Mouse (Mus musculus): Measurements from ENCODE around the gene Ephb2. TPM values are rescaled to one million over a fixed set of nuclear protein-coding genes. Genes with fewer than 3 reads are reported as not detected.

Gene Ephb2
- polyA plus RNA-seq, 1 experiment: 16.8 TPM

GRCm38 (mm10) chr4:136741840-136742239 is 93.9 kb downstream of the Ephb2 start:
- no peak overlapping the region for H3K4me3 ChIP-seq (ENCODE audit: insufficient read depth, poor library complexity, severe bottlenecking)
- no peaks in the 10 kb centered on the region for H3K79me3 ChIP-seq (ENCODE audit: low read depth)
- TF ChIP-seq MYOG (IDR thresholded peaks at IDR 0.05; ENCODE audit: control insufficient read depth, extremely low read depth, insufficient read length) (no peak), CEBPB (IDR thresholded peaks at IDR 0.05; ENCODE audit: low read depth) (no peak), MYOD1 (IDR thresholded peaks at IDR 0.05; ENCODE audit: control insufficient read depth, insufficient read length, low read depth) (no peak), USF1 (IDR thresholded peaks at IDR 0.05; ENCODE audit: low read depth) (no peak), MAX (IDR thresholded peaks at IDR 0.05) (no peak), CTCF (IDR thresholded peaks at IDR 0.05; ENCODE audit: control insufficient read depth, insufficient read depth, insufficient read length) (no peak), FOSL1 (IDR thresholded peaks at IDR 0.05; ENCODE audit: insufficient read depth, low read length, poor library complexity, severe bottlenecking) (no peak)
- H3K79me2 ChIP-seq (ENCODE audit: control insufficient read depth, insufficient read depth): no peaks in the 10 kb centered on the region
- no peaks in the 10 kb centered on the region for H3K36me3 ChIP-seq (ENCODE audit: control insufficient read depth, insufficient read depth)
- H3ac ChIP-seq (ENCODE audit: control insufficient read depth, insufficient read length, low read depth): no peak overlapping the region
- no peaks in the 10 kb centered on the region for H3K27me3 ChIP-seq (ENCODE audit: control insufficient read depth, insufficient read depth, insufficient read length)

- H3K4me3 ChIP-seq (ENCODE audit: insufficient read depth, poor library complexity, severe bottlenecking): no peak overlapping the region
- no peaks in the 10 kb centered on the region for H3K27me3 ChIP-seq (ENCODE audit: control insufficient read depth, insufficient read depth, insufficient read length)
- H3ac ChIP-seq (ENCODE audit: control insufficient read depth, insufficient read length, low read depth): no peak overlapping the region
- H3K79me2 ChIP-seq (ENCODE audit: control insufficient read depth, insufficient read depth): no peaks in the 10 kb centered on the region
- no peak for TF ChIP-seq MAX (IDR thresholded peaks at IDR 0.05)
- no peak for TF ChIP-seq USF1 (IDR thresholded peaks at IDR 0.05; ENCODE audit: low read depth)
- TF ChIP-seq CEBPB (IDR thresholded peaks at IDR 0.05; ENCODE audit: low read depth): no peak
- no peak for TF ChIP-seq CTCF (IDR thresholded peaks at IDR 0.05; ENCODE audit: control insufficient read depth, insufficient read depth, insufficient read length)
- TF ChIP-seq MYOD1 (IDR thresholded peaks at IDR 0.05; ENCODE audit: control insufficient read depth, insufficient read length, low read depth): no peak
- TF ChIP-seq FOSL1 (IDR thresholded peaks at IDR 0.05; ENCODE audit: insufficient read depth, low read length, poor library complexity, severe bottlenecking): no peak
- TF ChIP-seq MYOG (IDR thresholded peaks at IDR 0.05; ENCODE audit: control insufficient read depth, extremely low read depth, insufficient read length): no peak
- no peaks in the 10 kb centered on the region for H3K36me3 ChIP-seq (ENCODE audit: control insufficient read depth, insufficient read depth)
- H3K79me3 ChIP-seq (ENCODE audit: low read depth): no peaks in the 10 kb centered on the region
Observed at GRCm38 (mm10) chr4:136740963-136741362, 94.8 kb downstream of the Ephb2 start.

- no peak overlapping the region for H3K4me3 ChIP-seq (ENCODE audit: insufficient read depth, poor library complexity, severe bottlenecking)
- no peak overlapping the region for H3ac ChIP-seq (ENCODE audit: control insufficient read depth, insufficient read length, low read depth)
- H3K79me3 ChIP-seq (ENCODE audit: low read depth): no peaks in the 10 kb centered on the region
- no peaks in the 10 kb centered on the region for H3K27me3 ChIP-seq (ENCODE audit: control insufficient read depth, insufficient read depth, insufficient read length)
- H3K36me3 ChIP-seq (ENCODE audit: control insufficient read depth, insufficient read depth): no peaks in the 10 kb centered on the region
- H3K79me2 ChIP-seq (ENCODE audit: control insufficient read depth, insufficient read depth): no peaks in the 10 kb centered on the region
- TF ChIP-seq FOSL1 (IDR thresholded peaks at IDR 0.05; ENCODE audit: insufficient read depth, low read length, poor library complexity, severe bottlenecking): no peak
- no peak for TF ChIP-seq CEBPB (IDR thresholded peaks at IDR 0.05; ENCODE audit: low read depth)
- TF ChIP-seq MYOG (IDR thresholded peaks at IDR 0.05; ENCODE audit: control insufficient read depth, extremely low read depth, insufficient read length): no peak
- TF ChIP-seq MAX (IDR thresholded peaks at IDR 0.05): no peak
- TF ChIP-seq CTCF (IDR thresholded peaks at IDR 0.05; ENCODE audit: control insufficient read depth, insufficient read depth, insufficient read length): no peak
- TF ChIP-seq MYOD1 (IDR thresholded peaks at IDR 0.05; ENCODE audit: control insufficient read depth, insufficient read length, low read depth): no peak
- TF ChIP-seq USF1 (IDR thresholded peaks at IDR 0.05; ENCODE audit: low read depth): no peak
Observed at GRCm38 (mm10) chr4:136739189-136739588, 96.6 kb downstream of the Ephb2 start.

- no peaks in the 10 kb centered on the region for H3K27me3 ChIP-seq (ENCODE audit: control insufficient read depth, insufficient read depth, insufficient read length)
- no peaks in the 10 kb centered on the region for H3K79me3 ChIP-seq (ENCODE audit: low read depth)
- no peaks in the 10 kb centered on the region for H3K36me3 ChIP-seq (ENCODE audit: control insufficient read depth, insufficient read depth)
- no peak overlapping the region for H3K4me3 ChIP-seq (ENCODE audit: insufficient read depth, poor library complexity, severe bottlenecking)
- H3ac ChIP-seq (ENCODE audit: control insufficient read depth, insufficient read length, low read depth): no peak overlapping the region
- H3K79me2 ChIP-seq (ENCODE audit: control insufficient read depth, insufficient read depth): no peaks in the 10 kb centered on the region
- TF ChIP-seq FOSL1 (IDR thresholded peaks at IDR 0.05; ENCODE audit: insufficient read depth, low read length, poor library complexity, severe bottlenecking) (no peak), MYOD1 (IDR thresholded peaks at IDR 0.05; ENCODE audit: control insufficient read depth, insufficient read length, low read depth) (no peak), CEBPB (IDR thresholded peaks at IDR 0.05; ENCODE audit: low read depth) (no peak), MYOG (IDR thresholded peaks at IDR 0.05; ENCODE audit: control insufficient read depth, extremely low read depth, insufficient read length) (no peak), MAX (IDR thresholded peaks at IDR 0.05) (no peak), USF1 (IDR thresholded peaks at IDR 0.05; ENCODE audit: low read depth) (no peak), CTCF (IDR thresholded peaks at IDR 0.05; ENCODE audit: control insufficient read depth, insufficient read depth, insufficient read length) (no peak)
Observed at GRCm38 (mm10) chr4:136738291-136738690, 97.5 kb downstream of the Ephb2 start.

- TF ChIP-seq MAX (IDR thresholded peaks at IDR 0.05) (no peak), MYOD1 (IDR thresholded peaks at IDR 0.05; ENCODE audit: control insufficient read depth, insufficient read length, low read depth) (no peak), CEBPB (IDR thresholded peaks at IDR 0.05; ENCODE audit: low read depth) (no peak), USF1 (IDR thresholded peaks at IDR 0.05; ENCODE audit: low read depth) (no peak), FOSL1 (IDR thresholded peaks at IDR 0.05; ENCODE audit: insufficient read depth, low read length, poor library complexity, severe bottlenecking) (no peak), MYOG (IDR thresholded peaks at IDR 0.05; ENCODE audit: control insufficient read depth, extremely low read depth, insufficient read length) (no peak), CTCF (IDR thresholded peaks at IDR 0.05; ENCODE audit: control insufficient read depth, insufficient read depth, insufficient read length) (no peak)
- Histone ChIP-seq H3K79me2 (ENCODE audit: control insufficient read depth, insufficient read depth) (no peaks in the 10 kb centered on the region), H3K79me3 (ENCODE audit: low read depth) (no peaks in the 10 kb centered on the region), H3ac (ENCODE audit: control insufficient read depth, insufficient read length, low read depth) (no peak overlapping the region), H3K4me3 (ENCODE audit: insufficient read depth, poor library complexity, severe bottlenecking) (no peak overlapping the region), H3K36me3 (ENCODE audit: control insufficient read depth, insufficient read depth) (no peaks in the 10 kb centered on the region), H3K27me3 (ENCODE audit: control insufficient read depth, insufficient read depth, insufficient read length) (no peaks in the 10 kb centered on the region)
Observed at GRCm38 (mm10) chr4:136735856-136736255, 99.9 kb downstream of the Ephb2 start.

Measured in C2C12 (cell line).